Comparison of ENCODE assay signal across 13 mouse cellular contexts in genomic region chr9:70816701-70817305, GRCm38 (mm10).
DNase-seq lines count a peak whose midpoint lies in the region; ATAC-seq and TF ChIP-seq lines count a peak whose summit lies in the region.
"Had no signal": no experiment of that assay in that cellular context is flagged by ENCODE, and none has a peak within 500 bp of the region (broad histone marks: within the 10 kb centered on the region; RNA-seq: fewer than 3 reads in every experiment).

No protein-coding gene starts in this region.

- no peaks in the 10 kb centered on the region for H3K9me3 ChIP-seq in forebrain, embryonic 14.5 days (replicated peaks; ENCODE audit: control insufficient read depth, low read length)
- no peaks in the 10 kb centered on the region for H3K9me3 ChIP-seq in forebrain, embryonic 15.5 days
- no peaks in the 10 kb centered on the region for H3K9me3 ChIP-seq in midbrain, embryonic 16.5 days (replicated peaks; ENCODE audit: control insufficient read depth, low read length, poor library complexity, severe bottlenecking)
- no peaks in the 10 kb centered on the region for H3K9me3 ChIP-seq in midbrain, embryonic 13.5 days
- H3K9me3 ChIP-seq: limb, embryonic 15.5 days had no signal

- H3K9ac ChIP-seq in forebrain, embryonic 14.5 days (ENCODE audit: low read length), result no peak overlapping the region
- no peak overlapping the region for H3K9ac ChIP-seq in forebrain, embryonic 15.5 days (replicated peaks)
- H3K9ac ChIP-seq in midbrain, embryonic 16.5 days (ENCODE audit: low read depth, low read length), result no peak overlapping the region
- no peak overlapping the region for H3K9ac ChIP-seq in midbrain, embryonic 13.5 days (replicated peaks)
- H3K9ac ChIP-seq: limb, embryonic 15.5 days had no signal

- 64% methylated on average over 14 of the region's 14 CpGs for WGBS in forebrain, embryonic 14.5 days
- 63% methylated on average over 14 of the region's 14 CpGs for WGBS in forebrain, embryonic 15.5 days
- WGBS in midbrain, embryonic 16.5 days, result 57% methylated on average over 14 of the region's 14 CpGs
- WGBS in midbrain, embryonic 13.5 days, result 62% methylated on average over 14 of the region's 14 CpGs

- no peaks in the 10 kb centered on the region for H3K4me1 ChIP-seq in forebrain, embryonic 14.5 days (ENCODE audit: control insufficient read depth, insufficient read depth, low read length)
- H3K4me1 ChIP-seq in forebrain, embryonic 15.5 days, result peaks cover 8% of the 10 kb centered on the region; the same call in 1 of the 2 replicates
- peaks cover 10% of the 10 kb centered on the region; the same call in 1 of the 2 replicates for H3K4me1 ChIP-seq in midbrain, embryonic 16.5 days (ENCODE audit: control insufficient read depth, insufficient read depth, low read length)
- peaks cover 15% of the 10 kb centered on the region; the same call in 1 of the 2 replicates for H3K4me1 ChIP-seq in midbrain, embryonic 13.5 days (replicated peaks)

- no peaks in the 10 kb centered on the region for H3K36me3 ChIP-seq in forebrain, embryonic 14.5 days (ENCODE audit: control insufficient read depth, insufficient read depth, low read length)
- H3K36me3 ChIP-seq in forebrain, embryonic 15.5 days, result no peaks in the 10 kb centered on the region
- H3K36me3 ChIP-seq in midbrain, embryonic 16.5 days (ENCODE audit: control insufficient read depth, insufficient read depth, low read length), result no peaks in the 10 kb centered on the region
- no peaks in the 10 kb centered on the region for H3K36me3 ChIP-seq in midbrain, embryonic 13.5 days
- H3K36me3 ChIP-seq: limb, embryonic 15.5 days had no signal

- no peak overlapping the region for H3K4me3 ChIP-seq in forebrain, embryonic 14.5 days (ENCODE audit: low read depth, low read length)
- no peak overlapping the region for H3K4me3 ChIP-seq in forebrain, embryonic 15.5 days
- no peak overlapping the region for H3K4me3 ChIP-seq in midbrain, embryonic 16.5 days (ENCODE audit: low read depth, low read length)
- no peak overlapping the region for H3K4me3 ChIP-seq in midbrain, embryonic 13.5 days (replicated peaks)
- H3K4me3 ChIP-seq in layer of hippocampus, adult 2 months, result no peak overlapping the region
- H3K4me3 ChIP-seq: limb, embryonic 15.5 days had no signal

- no peak for TF ChIP-seq CTCF in layer of hippocampus, adult 2 months (conservative IDR thresholded peaks at IDR 0.05)

- ATAC-seq in forebrain, embryonic 14.5 days, result no peak
- no peak for ATAC-seq in forebrain, embryonic 15.5 days (replicated peaks)
- no peak for ATAC-seq in midbrain, embryonic 16.5 days
- ATAC-seq in midbrain, embryonic 13.5 days, result no peak
- ATAC-seq: Patski had no signal

- H3K27me3 ChIP-seq in forebrain, embryonic 14.5 days (replicated peaks; ENCODE audit: control insufficient read depth, insufficient read depth, low read length), result no peaks in the 10 kb centered on the region
- no peaks in the 10 kb centered on the region for H3K27me3 ChIP-seq in forebrain, embryonic 15.5 days
- no peaks in the 10 kb centered on the region for H3K27me3 ChIP-seq in midbrain, embryonic 16.5 days (ENCODE audit: control insufficient read depth, insufficient read depth, low read depth, low read length)
- no peaks in the 10 kb centered on the region for H3K27me3 ChIP-seq in midbrain, embryonic 13.5 days
- H3K27me3 ChIP-seq: limb, embryonic 15.5 days; Patski had no signal

- DNase-seq in forebrain, embryonic 14.5 days (ENCODE audit: low spot score), result peak; percentile 7
- peak; percentile 42 to 53 for DNase-seq in layer of hippocampus, adult 2 months (ENCODE audit: low spot score in 2 of 2)
- peak; percentile 38 for DNase-seq in right cerebral cortex, postnatal 25 days
- DNase-seq in urinary bladder, postnatal 25 days (ENCODE audit: low spot score), result no peak
- no peak for DNase-seq in cerebellum, postnatal 36 days
- DNase-seq: cerebellum, adult 9-11 months; heart, postnatal 36 days; thymus, postnatal 25 days had no signal

- H3K27ac ChIP-seq in forebrain, embryonic 14.5 days (ENCODE audit: low read depth, low read length), result no peak overlapping the region
- H3K27ac ChIP-seq in forebrain, embryonic 15.5 days (replicated peaks), result no peak overlapping the region
- 0 out of 2 replicates have a peak overlapping the region, but pooled peaks have one; percentile 18 for H3K27ac ChIP-seq in midbrain, embryonic 16.5 days (ENCODE audit: low read length)
- H3K27ac ChIP-seq in midbrain, embryonic 13.5 days, result no peak overlapping the region
- H3K27ac ChIP-seq in layer of hippocampus, adult 2 months, result peak overlapping the region; percentile 82
- H3K27ac ChIP-seq: limb, embryonic 15.5 days had no signal

- H3K4me2 ChIP-seq in forebrain, embryonic 14.5 days (ENCODE audit: low read length), result no peak overlapping the region
- H3K4me2 ChIP-seq in forebrain, embryonic 15.5 days (replicated peaks), result no peak overlapping the region
- no peak overlapping the region for H3K4me2 ChIP-seq in midbrain, embryonic 16.5 days (ENCODE audit: low read length)
- H3K4me2 ChIP-seq in midbrain, embryonic 13.5 days (replicated peaks), result no peak overlapping the region
- H3K4me2 ChIP-seq: limb, embryonic 15.5 days had no signal

Comparison
In these comparisons a context has a peak if more than half of its experiments do, and no peak if none do; other contexts are left out.
1. H3K27ac ChIP-seq: peak in midbrain, embryonic 16.5 days (single experiment) and layer of hippocampus, adult 2 months (single experiment); none in forebrain, embryonic 14.5 days (single experiment), forebrain, embryonic 15.5 days (single experiment) and midbrain, embryonic 13.5 days (single experiment).
2. DNase-seq: peak in forebrain, embryonic 14.5 days (single experiment), layer of hippocampus, adult 2 months (2 of 2) and right cerebral cortex, postnatal 25 days (single experiment); none in urinary bladder, postnatal 25 days (single experiment) and cerebellum, postnatal 36 days (0 of 2).